Mouse (Mus musculus) activated CD4-positive, CD25-positive, alpha-beta regulatory T cell, adult 9 weeks (primary cell): ENCODE data around the gene Olfr213. TPM values are rescaled to one million over a fixed set of nuclear protein-coding genes. Genes with fewer than 3 reads are reported as not detected.

Source experiments
- polyA plus RNA-seq: library from polyadenylated mRNA; unstranded; fragments of 100-300 nt; shearing (Covaris generic); gene quantifications from one replicate; pipeline ENCODE4 v1.2.1, GENCODE M21; 2017

The Olfr213 gene
- polyA plus RNA-seq, result not detected

DNA sequence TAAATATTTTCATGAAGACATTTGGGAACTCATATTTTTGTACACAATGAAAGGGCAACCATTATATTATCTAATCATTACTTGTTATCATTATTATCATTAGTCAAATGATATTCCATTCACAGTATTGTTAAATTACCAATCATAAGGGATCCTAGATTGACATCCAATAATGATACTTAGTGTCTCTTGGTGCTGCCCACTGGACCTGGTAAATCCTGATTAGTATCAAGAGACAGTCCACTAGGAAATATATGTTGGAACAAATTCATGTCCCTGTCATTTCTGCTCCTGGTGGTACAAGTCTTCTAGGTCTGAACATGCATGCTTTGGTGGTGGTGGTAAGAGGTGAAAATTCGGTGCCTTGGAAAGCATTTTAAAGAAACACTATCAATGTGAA, at the start of gene Olfr213:
Olfr213 (plus strand) TSS at position 301 of the 400 bp plus-strand sequence.

DNA sequence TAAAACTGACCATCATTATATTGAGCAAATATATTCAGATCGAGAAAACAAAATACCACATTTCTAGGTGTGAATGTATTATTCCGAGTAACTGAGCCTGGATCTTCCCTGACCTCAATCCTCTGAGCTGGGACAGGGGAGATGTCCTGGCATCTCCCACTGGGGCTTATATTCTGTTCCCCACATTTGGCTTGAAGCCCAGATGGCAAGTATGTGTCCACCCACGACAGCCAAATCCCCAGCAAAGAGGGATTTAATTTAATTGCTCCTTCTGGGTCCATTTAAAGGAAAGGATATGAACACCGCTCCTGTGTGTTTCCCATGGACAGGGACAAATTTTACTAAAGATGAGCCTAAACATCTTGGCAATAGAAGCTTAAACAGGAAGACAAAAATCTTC, 49.5 kb upstream of the Olfr213 start, which contains the start of gene Olfr211:
Olfr211 (plus strand) TSS at position 301 of the 400 bp plus-strand sequence.

DNA sequence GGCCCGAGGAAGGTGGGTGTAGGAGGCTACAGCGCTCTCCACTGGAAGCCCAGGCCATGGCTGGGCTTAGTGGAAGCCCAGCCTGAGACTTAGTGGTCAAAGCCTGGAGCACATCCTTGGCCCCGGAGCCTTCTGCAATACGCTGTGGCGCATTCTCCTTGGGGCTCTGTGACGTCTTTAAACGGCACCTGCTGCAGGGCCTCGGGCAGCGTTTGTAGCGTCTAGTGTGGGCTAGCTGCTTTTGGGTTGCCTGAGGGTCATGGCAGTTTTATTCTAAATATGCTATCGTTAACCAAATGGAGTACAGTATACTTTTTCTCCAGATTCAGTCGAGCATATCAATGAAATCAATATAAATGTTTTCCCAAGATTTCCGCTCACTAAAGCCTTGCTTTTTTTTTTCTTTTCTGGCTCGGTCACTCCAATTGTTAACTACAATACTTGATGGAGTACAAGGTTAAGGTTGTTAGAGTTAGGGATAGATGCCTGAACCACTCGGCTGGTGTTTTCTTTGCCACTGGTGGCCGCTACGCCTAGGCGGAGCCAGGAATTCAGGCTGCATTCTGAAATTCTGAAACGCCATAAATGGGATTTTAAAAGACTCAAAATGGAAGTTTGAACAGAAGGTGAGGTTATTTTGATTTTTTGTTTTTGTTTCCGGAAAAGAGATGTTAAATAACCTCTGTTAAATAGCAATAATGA, 31.8 kb upstream of the Olfr213 start, which contains the start of gene Olfr212:
Olfr212 (plus strand) TSS at position 215 of the 702 bp plus-strand sequence.

GRCm38 (mm10) chr6:116550841-116551240, 12.6 kb downstream of the Olfr213 start, which contains the start of gene Gm5580:
Gene Gm5580, plus strand, starts transcription at chr6:116551141.

GRCm38 (mm10) chr6:116553935-116554334, 15.7 kb downstream of the Olfr213 start, which contains the start of gene Olfr214:
Gene Olfr214, plus strand, starts transcription at chr6:116554235.

DNA sequence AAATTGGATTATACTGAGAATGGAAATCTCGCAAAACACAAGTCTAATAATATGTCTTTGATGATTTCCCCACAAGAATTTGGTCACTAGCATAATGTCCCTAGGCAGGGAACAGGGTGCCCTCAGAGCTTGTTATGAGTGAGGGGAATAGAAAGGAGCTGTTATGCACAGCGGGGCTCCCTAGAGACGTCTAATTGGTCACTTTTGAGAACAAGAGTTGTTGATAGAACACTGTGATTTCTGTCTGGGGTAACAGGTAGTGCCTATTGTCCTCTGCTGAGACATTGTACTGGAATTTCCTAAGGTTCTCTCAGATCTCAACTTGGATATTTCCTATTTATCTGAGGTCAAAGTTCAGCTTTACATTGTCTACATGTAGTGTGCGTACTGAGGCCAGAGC, 45.8 kb downstream of the Olfr213 start, which contains the start of gene Olfr215:
Olfr215 (minus strand) TSS at position 101 of the 400 bp plus-strand sequence.

Other genes with a start within 250 kb of the Olfr213 start
- 0.20 TPM for gene March8, start 200.4 kb upstream of the Olfr213 start, polyA plus RNA-seq
- gene Alox5, start 77.3 kb upstream of the Olfr213 start, polyA plus RNA-seq, result not detected
- not detected for gene Olfr211, start 49.4 kb upstream of the Olfr213 start, polyA plus RNA-seq
- gene Olfr212, start 31.9 kb upstream of the Olfr213 start, polyA plus RNA-seq, result not detected
- gene Gm5580, start 12.7 kb downstream of the Olfr213 start, polyA plus RNA-seq, result 0.21 TPM
- not detected for gene Olfr214, start 15.8 kb downstream of the Olfr213 start, polyA plus RNA-seq
- not detected for gene Olfr215, start 45.7 kb downstream of the Olfr213 start, polyA plus RNA-seq
- 38.0 TPM for gene Zfp422, start 90.5 kb downstream of the Olfr213 start, polyA plus RNA-seq
- gene Depp1, start 112.2 kb downstream of the Olfr213 start, polyA plus RNA-seq, result not detected
- 3.5 TPM for gene Rassf4, start 135.5 kb downstream of the Olfr213 start, polyA plus RNA-seq
- gene Tmem72, start 178.5 kb downstream of the Olfr213 start, polyA plus RNA-seq, result 0.02 TPM